Mouse (Mus musculus) stomach, embryonic 14.5 days (tissue): ENCODE results near the gene Insrr. TPM values are rescaled to one million over a fixed set of nuclear protein-coding genes. Genes with fewer than 3 reads are reported as not detected.
A peak's percentile ranks its signal among the peaks of the same experiment; 100 is the strongest.

Experiments used
- ATAC-seq: fragments of 200-750 bp; cut with Nextera tagmentation; 2 replicates; pipeline ENCODE4 v1.8.0; 2017; ENCODE audit warnings: low read depth, moderate TSS enrichment; ENCODE audit not compliant: insufficient number of reproducible peaks, insufficient read depth, low FRiP score
- H3K27ac ChIP-seq: fragments of 300-500 bp; sonication (generic); 2 replicates; pipeline ENCODE4 v1.5.1; 2014; ENCODE audit warnings: mild to moderate bottlenecking, low read length, moderate library complexity, mixed read lengths
- H3K27me3 ChIP-seq: fragments of 300-500 bp; sonication (generic); 2 replicates; pipeline ENCODE4 v1.6.1; 2014; ENCODE audit warnings: low read length, control low read depth, mixed read lengths; ENCODE audit not compliant: control insufficient read depth, insufficient read depth
- H3K36me3 ChIP-seq: fragments of 300-500 bp; sonication (generic); 2 replicates; pipeline ENCODE4 v1.6.1; 2014; ENCODE audit warnings: mild to moderate bottlenecking, control low read depth, low read length, moderate library complexity, mixed read lengths; ENCODE audit not compliant: control insufficient read depth, insufficient read depth
- H3K4me1 ChIP-seq: fragments of 300-500 bp; sonication (generic); 2 replicates; pipeline ENCODE4 v1.6.1; 2014; ENCODE audit warnings: low read length, control low read depth, mixed read lengths; ENCODE audit not compliant: control insufficient read depth, insufficient read depth
- H3K4me2 ChIP-seq: fragments of 300-500 bp; sonication (generic); replicated peaks from 2 replicates; pipeline ENCODE4 v1.6.1; 2014; ENCODE audit warnings: low read depth, low read length, control low read depth
- H3K4me3 ChIP-seq: fragments of 300-500 bp; sonication (generic); 2 replicates; pipeline ENCODE4 v1.5.1; 2014; ENCODE audit warnings: low read depth, low read length, control low read depth
- H3K9ac ChIP-seq: fragments of 300-500 bp; sonication (generic); replicated peaks from 2 replicates; pipeline ENCODE4 v1.6.1; 2014; ENCODE audit warnings: low read depth, mild to moderate bottlenecking, control low read depth, low read length, moderate library complexity, mixed read lengths
- H3K9me3 ChIP-seq: fragments of 300-500 bp; sonication (generic); 2 replicates; pipeline ENCODE4 v1.6.1; 2016; ENCODE audit warnings: low read depth, low read length, control low read depth; ENCODE audit not compliant: control insufficient read depth
- WGBS: fragments of 180-500 bp; shearing (Covaris S2); extraction: QIAGEN DNeasy Blood & Tissue Kit; methylation state at CpG from one replicate; pipeline ENCODE4 v1.1.7; 2014; 5-methylcytosine and 5-hydroxymethylcytosine counted together
- polyA plus RNA-seq: library from polyadenylated mRNA; unstranded; fragments of >200 nt; fragmentation: Nextera tagmentation; extraction: Ambion mirVana; gene quantifications from 2 replicates; pipeline ENCODE4 v1.2.1, GENCODE M21; 2014

Gene Insrr
- polyA plus RNA-seq, 1 experiment from 2014 or later, result 0.20 TPM

- Histone ChIP-seq H3K27ac (no peak overlapping the region), H3K36me3 (no peaks in the 10 kb centered on the region), H3K4me1 (peaks cover 21% of the 10 kb centered on the region), H3K27me3 (no peaks in the 10 kb centered on the region), H3K9ac (no peak overlapping the region), H3K4me2 (no peak overlapping the region), H3K9me3 (no peaks in the 10 kb centered on the region), H3K4me3 (no peak overlapping the region)
- no peak for ATAC-seq
- 49% methylated on average over 5 of the region's 5 CpGs for WGBS
Observed at GRCm38 (mm10) chr3:87785156-87785555, 11.6 kb upstream of the Insrr start.

GRCm38 (mm10) chr3:87785626-87786214, 11.0 kb upstream of the Insrr start:
- peaks cover 21% of the 10 kb centered on the region for H3K4me1 ChIP-seq
- H3K27ac ChIP-seq, result 0 out of 2 replicates have a peak overlapping the region, but pooled peaks have one; percentile 21

GRCm38 (mm10) chr3:87789248-87789647, 7.5 kb upstream of the Insrr start:
- Histone ChIP-seq H3K27ac (no peak overlapping the region), H3K4me1 (peaks cover 19% of the 10 kb centered on the region), H3K9me3 (no peaks in the 10 kb centered on the region), H3K4me2 (no peak overlapping the region), H3K9ac (no peak overlapping the region), H3K36me3 (no peaks in the 10 kb centered on the region), H3K4me3 (no peak overlapping the region), H3K27me3 (peaks cover 15% of the 10 kb centered on the region)
- 67% methylated on average over 1 of the region's 1 CpGs for WGBS
- no peak for ATAC-seq

More at GRCm38 (mm10) chr3:87785626-87786214, 11.0 kb upstream of the Insrr start:
- Histone ChIP-seq H3K4me3 (no peak overlapping the region), H3K36me3 (no peaks in the 10 kb centered on the region), H3K27me3 (no peaks in the 10 kb centered on the region), H3K4me2 (no peak overlapping the region), H3K9ac (no peak overlapping the region), H3K9me3 (no peaks in the 10 kb centered on the region)
- WGBS, result 29% methylated on average over 6 of the region's 6 CpGs
- no peak for ATAC-seq

GRCm38 (mm10) chr3:87789768-87790167, 7.0 kb upstream of the Insrr start:
- H3K27ac ChIP-seq, result no peak overlapping the region
- no peaks in the 10 kb centered on the region for H3K36me3 ChIP-seq
- H3K4me1 ChIP-seq, result peaks cover 19% of the 10 kb centered on the region
- no peak for ATAC-seq
- no peaks in the 10 kb centered on the region for H3K9me3 ChIP-seq
- no peak overlapping the region for H3K4me2 ChIP-seq
- H3K4me3 ChIP-seq, result no peak overlapping the region
- no peak overlapping the region for H3K9ac ChIP-seq
- H3K27me3 ChIP-seq, result peaks cover 20% of the 10 kb centered on the region
- WGBS, result 36% methylated on average over 5 of the region's 5 CpGs

GRCm38 (mm10) chr3:87794922-87795325, 1.8 kb upstream of the Insrr start, which contains the start of gene Ntrk1:
Gene Ntrk1, minus strand, starts transcription at chr3:87795162.
- no peak within 1 kb of the TSS for H3K9ac ChIP-seq
- no peaks in the 10 kb centered on the region for H3K36me3 ChIP-seq
- H3K4me2 ChIP-seq, result peak within 1 kb of the TSS; percentile 34
- H3K4me3 ChIP-seq, result peak within 1 kb of the TSS; percentile 20
- H3K4me1 ChIP-seq, result peaks cover 4% of the 10 kb centered on the region
- peaks cover 49% of the 10 kb centered on the region for H3K27me3 ChIP-seq
- under 1% methylated on average over 41 of the region's 47 CpGs for WGBS
- ATAC-seq, result 0 out of 2 replicates have a peak, but pooled peaks have one; percentile 16
- no peaks in the 10 kb centered on the region for H3K9me3 ChIP-seq
- no peak within 1 kb of the TSS for H3K27ac ChIP-seq

GRCm38 (mm10) chr3:87795336-87796277, 1.1 kb upstream of the Insrr start:
- no peak for ATAC-seq
- Histone ChIP-seq H3K4me2 (peak overlapping the region; percentile 34), H3K4me3 (peak overlapping the region; percentile 20), H3K4me1 (peaks cover 3% of the 10 kb centered on the region; the same call in 1 of the 2 replicates), H3K27me3 (peaks cover 50% of the 10 kb centered on the region), H3K36me3 (no peaks in the 10 kb centered on the region), H3K9me3 (no peaks in the 10 kb centered on the region), H3K9ac (no peak overlapping the region), H3K27ac (no peak overlapping the region)
- 16% methylated on average over 33 of the region's 33 CpGs for WGBS

- ATAC-seq, result peak; percentile 50; the same call in 1 of the 2 replicates
- Histone ChIP-seq H3K27me3 (peaks cover 44% of the 10 kb centered on the region), H3K27ac (no peak overlapping the region), H3K36me3 (no peaks in the 10 kb centered on the region), H3K9ac (no peak overlapping the region), H3K4me2 (no peak overlapping the region), H3K4me1 (0 out of 2 replicates have a peak, but pooled peaks cover 3% of the 10 kb centered on the region), H3K9me3 (no peaks in the 10 kb centered on the region), H3K4me3 (no peak overlapping the region)
- WGBS, result 46% methylated on average over 5 of the region's 5 CpGs
Observed at GRCm38 (mm10) chr3:87801681-87802080, 4.9 kb downstream of the Insrr start.

GRCm38 (mm10) chr3:87804038-87804677, 7.4 kb downstream of the Insrr start:
- H3K9ac ChIP-seq, result no peak overlapping the region
- 0 out of 2 replicates have a peak overlapping the region, but pooled peaks have one; percentile 7 for H3K4me3 ChIP-seq
- no peaks in the 10 kb centered on the region for H3K4me1 ChIP-seq
- H3K27ac ChIP-seq, result no peak overlapping the region
- no peaks in the 10 kb centered on the region for H3K36me3 ChIP-seq
- ATAC-seq, result no peak
- WGBS, result 5% methylated on average over 26 of the region's 26 CpGs
- H3K4me2 ChIP-seq, result peak overlapping the region; percentile 28
- H3K27me3 ChIP-seq, result peaks cover 38% of the 10 kb centered on the region
- no peaks in the 10 kb centered on the region for H3K9me3 ChIP-seq
